Mouse (Mus musculus) MEL (cell line): ENCODE results near the gene Gm10401. TPM values are rescaled to one million over a fixed set of nuclear protein-coding genes. Genes with fewer than 3 reads are reported as not detected.

ENCODE experiments used
- DNase-seq: peaks from one replicate; pipeline ENCODE4 v3.0.0; 2011; ENCODE audit warnings: low read depth, low spot score
- H3K27ac ChIP-seq: 2 replicates; pipeline ENCODE4 v1.5.1; 2012; ENCODE audit warnings: low read depth, mild to moderate bottlenecking, control low read depth, low read length, moderate library complexity; ENCODE audit not compliant: control insufficient read depth
- H3K27me3 ChIP-seq, 2 experiments: fragments of 150-350 bp in 1 of 2; sonication (generic) in 1 of 2; 2 replicates each; pipeline ENCODE4 v1.6.1; 2012; ENCODE audit warnings: low read length in 2 of 2, mild to moderate bottlenecking in 2 of 2, improper control_type of control experiment in 1 of 2, moderate library complexity in 1 of 2; ENCODE audit not compliant: insufficient read depth in 2 of 2, control insufficient read depth in 1 of 2
- H3K36me3 ChIP-seq, 2 experiments: 2 replicates each; pipeline ENCODE4 v1.6.1; 2012 to 2014; ENCODE audit warnings: low read length in 2 of 2, improper control_type of control experiment in 1 of 2, inconsistent platforms in 1 of 2, mild to moderate bottlenecking in 1 of 2; ENCODE audit not compliant: insufficient read depth in 2 of 2, control insufficient read depth in 1 of 2
- H3K4me1 ChIP-seq, 2 experiments: fragments of 150-350 bp in 1 of 2; sonication (generic) in 1 of 2; 2 replicates each; pipeline ENCODE4 v1.6.1; 2012; ENCODE audit warnings: low read length in 2 of 2, improper control_type of control experiment in 1 of 2, mild to moderate bottlenecking in 1 of 2; ENCODE audit not compliant: insufficient read depth in 2 of 2, control insufficient read depth in 1 of 2
- H3K4me3 ChIP-seq, 2 experiments: fragments of 150-350 bp in 1 of 2; sonication (generic) in 1 of 2; 2 replicates each; pipeline ENCODE4 v1.5.1; 2012; ENCODE audit warnings: low read depth in 2 of 2, low read length in 2 of 2, mild to moderate bottlenecking in 2 of 2, moderate library complexity in 2 of 2, control low read depth in 1 of 2, improper control_type of control experiment in 1 of 2; ENCODE audit not compliant: control insufficient read depth in 1 of 2, insufficient read depth in 1 of 2
- H3K79me2 ChIP-seq: 2 replicates; pipeline ENCODE4 v1.6.1; 2012; ENCODE audit warnings: mild to moderate bottlenecking, low read length, moderate library complexity; ENCODE audit not compliant: control insufficient read depth, poor library complexity, insufficient read depth
- H3K9ac ChIP-seq: 2 replicates; pipeline ENCODE4 v1.6.1; 2012; ENCODE audit warnings: low read depth, mild to moderate bottlenecking, control low read depth, low read length, moderate library complexity; ENCODE audit not compliant: control insufficient read depth, poor library complexity, severe bottlenecking
- H3K9me3 ChIP-seq: fragments of 150-350 bp; sonication (generic); replicated peaks from 2 replicates; pipeline ENCODE4 v1.6.1; 2012; ENCODE audit warnings: mild to moderate bottlenecking, low read length, improper control_type of control experiment, moderate library complexity; ENCODE audit not compliant: insufficient read depth
- CHD1 ChIP-seq: IDR thresholded peaks from 2 replicates; pipeline ENCODE4 v1.6.1; 2012; ENCODE audit warnings: low read depth, mild to moderate bottlenecking, inconsistent platforms, low read length, improper control_type of control experiment
- CHD2 ChIP-seq: IDR thresholded peaks from 2 replicates; pipeline ENCODE4 v1.6.1; 2011; ENCODE audit warnings: low read length, improper control_type of control experiment
- E2F4 ChIP-seq: IDR thresholded peaks from 2 replicates; pipeline ENCODE4 v1.6.1; 2011; ENCODE audit warnings: low read depth, low read length, improper control_type of control experiment, borderline replicate concordance
- ELF1 ChIP-seq: IDR thresholded peaks from 2 replicates; pipeline ENCODE4 v1.6.1; 2014; ENCODE audit warnings: low read depth, mild to moderate bottlenecking, inconsistent platforms, low read length, improper control_type of control experiment, moderate library complexity
- EP300 ChIP-seq, 2 experiments: IDR thresholded peaks; 2 replicates each; pipeline ENCODE4 v1.6.1; 2011; ENCODE audit warnings: improper control_type of control experiment in 2 of 2, low read length in 2 of 2, low read depth in 1 of 2, mild to moderate bottlenecking in 1 of 2
- JUND ChIP-seq: IDR thresholded peaks from 2 replicates; pipeline ENCODE4 v1.6.1; 2011; ENCODE audit warnings: low read depth, mild to moderate bottlenecking, improper control_type of control experiment, low read length
- KAT2A ChIP-seq: conservative IDR thresholded peaks from 2 replicates; pipeline ENCODE4 v1.6.1; 2012; ENCODE audit warnings: low read depth, low read length, improper control_type of control experiment, inconsistent platforms
- MAX ChIP-seq: IDR thresholded peaks from 2 replicates; pipeline ENCODE4 v1.6.1; 2011; ENCODE audit warnings: low read length, improper control_type of control experiment
- MAZ ChIP-seq: IDR thresholded peaks from 2 replicates; pipeline ENCODE4 v1.6.1; 2012; ENCODE audit warnings: low read depth, mild to moderate bottlenecking, inconsistent platforms, low read length, improper control_type of control experiment
- MEF2A ChIP-seq: IDR thresholded peaks from 2 replicates; pipeline ENCODE4 v1.6.1; 2014; ENCODE audit warnings: low read depth, mild to moderate bottlenecking, inconsistent platforms, low read length, improper control_type of control experiment; ENCODE audit not compliant: poor library complexity, insufficient replicate concordance, severe bottlenecking; ENCODE audit errors: extremely low read depth
- MYC ChIP-seq: IDR thresholded peaks from 2 replicates; pipeline ENCODE4 v1.6.1; 2011; ENCODE audit warnings: low read depth, mild to moderate bottlenecking, low read length, improper control_type of control experiment, moderate library complexity
- NRF1 ChIP-seq: IDR thresholded peaks from 2 replicates; pipeline ENCODE4 v1.6.1; 2014; ENCODE audit warnings: low read depth, mild to moderate bottlenecking, inconsistent platforms, low read length, improper control_type of control experiment, moderate library complexity; ENCODE audit not compliant: poor library complexity, insufficient read depth, severe bottlenecking
- POLR2A ChIP-seq, 2 experiments: IDR thresholded peaks; 2 replicates each; pipeline ENCODE4 v1.6.1; 2011 to 2012; ENCODE audit warnings: low read length in 2 of 2, mild to moderate bottlenecking in 2 of 2, control low read depth in 1 of 2, improper control_type of control experiment in 1 of 2, low read depth in 1 of 2, moderate library complexity in 1 of 2; ENCODE audit not compliant: control insufficient read depth in 1 of 2, insufficient read depth in 1 of 2, poor library complexity in 1 of 2
- POLR2AphosphoS2 ChIP-seq: IDR thresholded peaks from 2 replicates; pipeline ENCODE4 v1.6.1; 2011; ENCODE audit warnings: low read length, improper control_type of control experiment
- RAD21 ChIP-seq: IDR thresholded peaks from 2 replicates; pipeline ENCODE4 v1.6.1; 2011; ENCODE audit warnings: mild to moderate bottlenecking, low read depth, low read length, improper control_type of control experiment
- TBP ChIP-seq: IDR thresholded peaks from 2 replicates; pipeline ENCODE4 v1.8.0; 2011; ENCODE audit warnings: low read depth, low read length, improper control_type of control experiment
- TCF12 ChIP-seq: IDR thresholded peaks from 2 replicates; pipeline ENCODE4 v1.6.1; 2014; ENCODE audit warnings: low read depth, mild to moderate bottlenecking, inconsistent platforms, low read length, improper control_type of control experiment, moderate library complexity
- USF1 ChIP-seq: IDR thresholded peaks from 2 replicates; pipeline ENCODE4 v1.6.1; 2014; ENCODE audit warnings: low read depth, mild to moderate bottlenecking, inconsistent platforms, low read length, improper control_type of control experiment, moderate library complexity
- USF2 ChIP-seq, 2 experiments: IDR thresholded peaks; 2 replicates each; pipeline ENCODE4 v1.6.1; 2011 to 2012; ENCODE audit warnings: improper control_type of control experiment in 2 of 2, low read length in 2 of 2, borderline replicate concordance in 1 of 2, inconsistent platforms in 1 of 2, low read depth in 1 of 2, mild to moderate bottlenecking in 1 of 2; ENCODE audit not compliant: insufficient read depth in 1 of 2
- ZC3H11A ChIP-seq: IDR thresholded peaks from 2 replicates; pipeline ENCODE4 v1.6.1; 2012; ENCODE audit warnings: low read depth, mild to moderate bottlenecking, inconsistent platforms, low read length, improper control_type of control experiment
- ZMIZ1 ChIP-seq: IDR thresholded peaks from 2 replicates; pipeline ENCODE4 v1.6.1; 2012; ENCODE audit warnings: low read depth, mild to moderate bottlenecking, inconsistent platforms, low read length, improper control_type of control experiment, moderate library complexity
- ZNF384 ChIP-seq: IDR thresholded peaks from 2 replicates; pipeline ENCODE4 v1.6.1; 2012; ENCODE audit warnings: low read depth, mild to moderate bottlenecking, inconsistent platforms, low read length, improper control_type of control experiment
- polyA plus RNA-seq, 2 experiments: library from polyadenylated mRNA; stranded (reverse) in 1 of 2; unstranded in 1 of 2; fragments of >175 nt in 1 of 2; fragments of >200 nt in 1 of 2; gene quantifications; 2 replicates each; pipeline versions ENCODE4 v1.2.1 to v1.2.4; 2012; ENCODE audit warnings: low replicate concordance in 2 of 2, low read depth in 1 of 2; ENCODE audit not compliant: insufficient read length in 2 of 2, insufficient read depth in 1 of 2, missing spikeins in 1 of 2
- total RNA-seq: library from RNA; depleted of rRNA; stranded (reverse); fragments of 300-350 nt; gene quantifications from 2 replicates; pipeline ENCODE4 v1.2.3, GENCODE M21; 2012

Gene Gm10401
- total and polyA plus RNA-seq, 3 experiments: 0.56 to 3.5 TPM; not detected in 1

DNA sequence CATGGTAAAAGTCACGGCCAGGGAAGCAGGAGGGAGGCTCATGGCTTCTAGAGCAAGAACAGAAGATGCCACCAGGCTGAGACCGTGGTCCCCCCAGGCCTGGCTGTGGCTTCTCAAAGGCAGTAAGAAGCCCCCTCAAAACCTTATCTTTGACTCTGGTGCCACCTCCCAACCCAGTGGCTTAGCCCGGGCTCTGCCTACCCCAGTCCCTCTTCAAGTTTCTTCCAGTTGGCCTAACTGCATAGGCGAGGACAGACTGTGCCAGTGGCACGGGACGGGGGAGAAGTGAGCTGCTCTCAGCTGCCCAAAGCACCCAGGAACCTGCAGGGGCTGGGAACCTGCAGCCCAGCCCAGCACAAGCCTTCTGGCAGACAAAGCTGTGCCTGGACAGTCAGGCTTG is 26.6 kb upstream of the Gm10401 start:
- Histone ChIP-seq H3K36me3 (peaks cover 0 to 2% of the 10 kb centered on the region in 2 experiments; a peak in 1 of 4 replicates), H3K27ac (no peak overlapping the region), H3K27me3 (no peaks in the 10 kb centered on the region)

DNA sequence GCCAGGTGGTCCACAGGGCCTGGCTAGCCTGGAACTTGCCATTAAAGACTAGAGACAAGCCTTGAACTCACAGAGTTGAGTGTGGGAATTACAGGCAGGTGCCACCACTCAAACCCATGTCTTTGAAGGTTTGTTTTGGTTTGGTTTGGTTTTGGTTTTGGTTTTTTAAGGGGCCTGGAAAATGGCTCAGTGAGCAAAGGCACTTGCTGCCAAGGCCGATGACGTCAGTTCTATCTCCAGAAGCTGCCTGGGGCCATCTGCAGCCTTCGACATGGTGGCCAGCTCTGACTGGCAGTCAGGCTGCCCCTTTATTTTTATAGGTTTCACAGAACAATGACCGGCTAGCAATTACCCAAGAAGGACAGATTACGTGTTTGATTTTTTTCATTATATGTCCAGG is 22.9 kb upstream of the Gm10401 start:
- Histone ChIP-seq H3K27ac (no peak overlapping the region), H3K9me3 (no peaks in the 10 kb centered on the region), H3K36me3 (no peaks in the 10 kb centered on the region), H3K27me3 (no peaks in the 10 kb centered on the region), H3K4me3 (no peak overlapping the region), H3K9ac (no peak overlapping the region), H3K4me1 (no peaks in the 10 kb centered on the region), H3K79me2 (peaks cover 4% of the 10 kb centered on the region; the same call in 1 of the 2 replicates)
- no peak for TF ChIP-seq MEF2A
- no peak for TF ChIP-seq EP300 (IDR thresholded peaks at IDR 0.05; ENCODE audit: low read depth in 1 of 2, low read length in 2 of 2)
- TF ChIP-seq USF2 (IDR thresholded peaks at IDR 0.05; ENCODE audit: borderline replicate concordance in 1 of 2, insufficient read depth in 1 of 2, low read depth in 1 of 2, low read length in 2 of 2): no peak
- no peak for TF ChIP-seq MAZ
- no peak for TF ChIP-seq ZC3H11A
- TF ChIP-seq NRF1: no peak
- no peak for TF ChIP-seq RAD21
- no peak for TF ChIP-seq POLR2A (IDR thresholded peaks at IDR 0.05; ENCODE audit: control insufficient read depth in 1 of 2, insufficient read depth in 1 of 2, low read depth in 1 of 2, low read length in 2 of 2, poor library complexity in 1 of 2)
- TF ChIP-seq E2F4: no peak
- TF ChIP-seq ZNF384: no peak
- no peak for TF ChIP-seq CHD2
- no peak for TF ChIP-seq TCF12
- no peak for DNase-seq

More for the DNA sequence above, 26.6 kb upstream of the Gm10401 start:
- Histone ChIP-seq H3K9me3 (no peaks in the 10 kb centered on the region), H3K4me3 (no peak overlapping the region), H3K9ac (no peak overlapping the region), H3K4me1 (no peaks in the 10 kb centered on the region), H3K79me2 (no peaks in the 10 kb centered on the region)
- no peak for DNase-seq
- TF ChIP-seq USF1: no peak
- no peak for TF ChIP-seq ELF1
- TF ChIP-seq ZNF384: no peak
- no peak for TF ChIP-seq POLR2AphosphoS2
- TF ChIP-seq MAX: no peak
- no peak for TF ChIP-seq CHD1
- TF ChIP-seq MYC: no peak
- no peak for TF ChIP-seq TBP
- TF ChIP-seq JUND: no peak
- TF ChIP-seq ZMIZ1: no peak
- TF ChIP-seq KAT2A: no peak
